Mouse (Mus musculus): ENCODE results near the gene Prkar2b. TPM values are rescaled to one million over a fixed set of nuclear protein-coding genes. Genes with fewer than 3 reads are reported as not detected.

Gene Prkar2b
- total RNA-seq, 2 experiments from 2014 or later = 43.9 to 46.2 TPM

DNA sequence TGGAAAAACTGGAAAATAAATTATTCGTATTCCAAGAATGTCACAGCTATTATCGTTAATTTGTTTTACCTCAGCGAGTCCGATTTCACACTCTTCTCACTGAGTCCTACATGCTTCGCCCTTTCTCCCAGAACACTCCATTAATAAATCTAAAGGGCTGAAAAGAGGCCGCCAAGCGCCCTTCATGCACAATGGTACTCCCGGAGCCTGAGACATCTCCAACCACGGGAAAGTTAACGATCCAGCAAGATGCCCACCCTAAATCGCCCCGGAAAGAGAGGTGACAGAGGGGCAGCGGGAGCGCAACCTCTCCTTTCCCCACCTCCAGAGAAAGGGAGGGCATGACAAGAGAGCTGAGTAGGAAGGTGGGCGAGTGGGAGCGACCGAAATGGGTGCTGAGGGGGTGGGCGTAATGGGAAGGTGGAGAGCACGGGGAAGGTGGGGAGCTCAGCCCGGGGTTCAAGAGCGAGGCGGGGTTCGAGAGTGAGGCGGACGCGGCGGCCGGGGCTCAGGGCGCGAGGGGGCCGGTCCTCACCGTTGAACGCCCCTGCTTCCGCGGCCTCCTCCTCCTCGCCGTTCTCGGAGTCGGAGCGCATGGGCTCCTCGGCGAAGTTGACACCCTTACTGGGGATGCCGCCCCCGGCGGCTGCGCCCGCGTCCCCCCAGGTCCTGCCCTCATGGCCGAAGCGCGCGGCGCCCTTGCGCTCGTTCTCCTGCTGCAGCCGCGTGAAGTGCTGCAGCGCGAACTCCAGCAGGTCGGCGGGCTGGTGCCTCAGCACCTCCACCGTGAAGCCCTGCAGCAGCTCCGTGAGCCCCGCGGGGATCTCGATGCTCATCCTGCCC lies 628 bp downstream of the Prkar2b start:
- DNase-seq (ENCODE audit: low spot score in 2 of 2) = peak in 1 of 2 experiments; percentile 36

DNA sequence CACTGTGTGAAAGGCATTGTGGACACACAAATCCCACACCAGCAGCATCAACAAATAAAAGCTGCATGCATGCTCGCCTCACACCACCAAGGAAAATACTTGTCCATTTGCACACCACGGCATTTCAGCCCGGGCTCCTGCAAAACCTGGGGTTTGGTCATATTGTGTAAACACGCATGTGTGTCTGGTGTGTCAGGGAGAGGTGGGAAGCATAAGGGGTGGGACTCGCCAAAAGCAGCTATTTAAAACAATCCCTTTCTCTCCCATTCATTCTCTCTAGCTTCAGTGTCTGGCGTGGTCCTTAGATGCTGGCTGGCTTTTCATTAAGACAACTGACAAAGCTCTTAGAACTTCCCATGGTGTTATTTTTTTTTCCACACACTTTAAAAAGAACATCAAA lies 1.4 kb downstream of the Prkar2b start:
- peak; percentile 13 to 14 for DNase-seq (ENCODE audit: low spot score in 2 of 2)

GRCm38 (mm10) chr12:32059135-32059534 lies 2.0 kb downstream of the Prkar2b start:
- no peak for DNase-seq (ENCODE audit: low spot score in 2 of 2)

- DNase-seq (ENCODE audit: low spot score in 2 of 2) = no peak
These were observed 3.5 kb downstream of the Prkar2b start for GRCm38 (mm10) chr12:32057461-32058199.

GRCm38 (mm10) chr12:32055797-32056196 lies 5.3 kb downstream of the Prkar2b start:
- no peak for DNase-seq (ENCODE audit: low spot score in 2 of 2)

- DNase-seq (ENCODE audit: low spot score in 2 of 2) = no peak
These were observed 6.5 kb downstream of the Prkar2b start for GRCm38 (mm10) chr12:32054476-32055166.

DNA sequence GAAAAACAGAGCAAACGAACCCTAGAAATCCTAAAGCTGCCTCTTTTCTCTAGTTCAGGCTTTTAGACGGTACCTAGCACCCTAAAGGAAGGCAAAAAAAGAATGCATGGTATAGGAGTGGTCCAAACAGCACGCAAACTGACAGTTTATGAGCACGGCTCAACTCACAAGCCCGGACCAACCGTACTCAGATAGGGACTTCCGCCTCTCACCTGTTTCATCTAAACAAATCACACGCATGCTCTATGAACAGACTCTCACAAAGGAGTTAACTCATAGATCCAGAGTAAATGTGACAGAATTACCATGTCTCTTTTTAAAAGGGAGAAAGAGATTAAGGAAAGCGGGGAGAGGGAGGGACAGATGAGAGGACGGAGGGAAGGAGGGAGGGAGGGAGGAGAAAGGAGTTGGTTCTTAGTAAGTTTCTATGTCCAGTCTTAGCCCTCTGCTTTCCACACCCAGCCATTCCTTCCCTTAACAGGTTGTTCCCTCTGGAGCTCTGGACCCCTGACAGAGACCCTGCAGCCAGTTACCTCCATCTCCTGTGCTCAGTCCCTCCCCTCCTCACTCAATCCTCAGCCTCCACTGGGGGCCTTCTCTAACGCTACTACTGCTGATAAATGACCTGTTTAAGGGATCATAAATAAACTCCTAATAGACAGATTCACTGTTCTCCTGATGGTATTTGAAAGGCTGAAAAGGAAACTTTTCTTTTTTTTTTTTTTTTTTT lies 7.3 kb downstream of the Prkar2b start:
- DNase-seq (ENCODE audit: low spot score in 2 of 2) = no peak

DNA sequence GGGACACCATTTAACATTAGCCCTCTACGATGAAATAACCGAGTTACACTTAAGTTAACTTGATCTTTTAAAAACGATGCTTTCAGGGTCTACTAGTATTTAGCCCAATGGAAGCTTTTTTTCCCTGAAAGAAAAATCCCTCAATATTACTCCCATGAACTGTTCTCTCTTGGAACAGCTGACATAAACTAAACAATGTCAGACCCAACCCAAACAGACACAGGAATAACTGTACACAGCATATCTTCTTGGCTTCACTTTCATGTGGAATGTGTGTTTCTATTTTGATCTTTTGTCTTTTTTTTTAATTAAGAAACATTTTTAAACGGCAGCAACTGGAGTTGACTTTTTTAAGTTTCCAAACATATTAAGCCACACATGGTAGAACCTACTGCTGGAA lies 8.2 kb downstream of the Prkar2b start:
- DNase-seq (ENCODE audit: low spot score in 2 of 2) = no peak

DNA sequence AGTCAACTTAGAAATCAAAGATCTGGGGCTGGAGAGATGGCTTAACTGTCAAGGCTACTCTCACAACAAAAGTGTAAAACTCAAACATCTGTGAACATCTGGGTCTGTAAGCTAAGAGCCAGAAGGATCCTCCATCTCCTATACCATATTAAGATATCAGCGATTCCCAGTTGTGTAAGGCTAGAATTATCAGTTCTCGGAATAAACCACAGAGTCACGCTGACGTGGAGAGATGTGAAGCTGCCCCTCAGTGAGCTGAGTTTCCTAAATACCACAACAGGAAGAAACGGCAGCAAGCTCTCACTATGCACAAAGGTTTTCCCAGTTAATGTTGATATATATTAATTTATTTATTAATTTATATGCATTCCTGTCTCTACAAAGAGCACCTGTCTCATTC lies 10.9 kb downstream of the Prkar2b start:
- no peak for DNase-seq (ENCODE audit: low spot score in 2 of 2)

DNA sequence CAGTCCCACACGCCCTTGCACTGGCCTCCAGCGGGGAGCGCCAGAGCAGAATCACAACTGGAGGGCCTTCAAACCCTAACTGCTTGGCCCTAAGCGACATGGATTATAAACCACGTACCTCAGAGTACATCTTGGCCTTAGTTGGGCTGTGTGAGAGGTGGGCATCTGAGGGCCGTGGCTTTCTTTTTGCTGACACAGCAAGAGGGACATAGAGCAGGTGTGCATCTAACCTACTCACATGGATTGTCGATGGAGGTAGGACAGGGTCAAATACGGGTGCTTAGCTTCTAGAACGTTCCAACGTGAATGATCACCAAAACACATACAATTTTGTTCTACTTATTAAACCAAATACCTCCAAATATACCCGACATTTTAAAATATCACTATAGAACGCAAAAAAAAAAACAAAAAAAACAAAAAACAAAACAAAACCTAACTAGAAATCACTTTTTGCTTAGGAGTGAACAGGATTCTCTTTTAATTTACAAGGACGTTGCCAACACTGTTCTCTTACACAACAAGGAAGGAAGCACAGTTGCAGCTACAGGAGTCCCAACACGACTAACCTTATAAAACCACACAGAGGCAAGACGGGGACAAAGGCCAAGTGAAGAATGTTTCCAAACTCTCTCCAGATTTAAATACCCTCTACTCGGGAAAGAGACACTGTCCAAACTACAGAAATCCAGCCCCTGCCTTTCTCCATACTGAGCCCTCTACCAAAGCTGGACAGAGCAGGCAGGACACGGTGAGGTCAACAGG lies 15.3 kb downstream of the Prkar2b start:
- no peak for DNase-seq (ENCODE audit: low spot score in 2 of 2)

DNA sequence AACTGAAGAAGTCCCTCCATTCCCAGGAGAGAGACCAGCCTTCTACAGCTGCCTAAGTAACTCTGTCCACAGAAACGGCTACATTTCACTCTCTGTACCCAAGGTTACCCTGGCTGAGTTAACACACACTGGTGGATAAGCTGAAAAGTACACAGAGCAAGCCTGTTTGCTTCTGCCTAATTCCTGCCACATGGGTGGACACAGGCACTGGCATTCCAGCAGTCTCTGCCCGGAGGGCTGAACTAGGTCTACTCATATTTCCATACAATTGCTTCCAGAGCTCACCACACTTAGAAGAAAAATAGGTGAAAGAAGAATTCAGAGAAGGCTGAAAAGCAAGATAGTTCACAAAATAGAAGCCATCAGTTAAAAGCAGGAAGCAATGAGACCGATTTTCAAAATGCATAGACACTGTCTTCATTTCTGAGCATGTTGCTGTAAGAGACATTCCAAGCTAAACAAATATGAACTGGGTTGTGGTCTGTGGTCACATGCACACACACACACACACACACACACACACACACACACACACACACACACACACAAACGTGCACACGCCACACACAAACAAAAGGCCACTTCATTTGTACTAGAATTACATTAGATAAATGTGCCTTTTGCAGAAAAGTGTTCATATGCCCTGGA lies 16.5 kb downstream of the Prkar2b start:
- DNase-seq (ENCODE audit: low spot score in 2 of 2) = no peak

- no peak for DNase-seq (ENCODE audit: low spot score in 2 of 2)
These were observed 27.6 kb downstream of the Prkar2b start for GRCm38 (mm10) chr12:32033536-32033935.

GRCm38 (mm10) chr12:32032917-32033316 lies 28.2 kb downstream of the Prkar2b start:
- no peak for DNase-seq (ENCODE audit: low spot score in 2 of 2)

DNA sequence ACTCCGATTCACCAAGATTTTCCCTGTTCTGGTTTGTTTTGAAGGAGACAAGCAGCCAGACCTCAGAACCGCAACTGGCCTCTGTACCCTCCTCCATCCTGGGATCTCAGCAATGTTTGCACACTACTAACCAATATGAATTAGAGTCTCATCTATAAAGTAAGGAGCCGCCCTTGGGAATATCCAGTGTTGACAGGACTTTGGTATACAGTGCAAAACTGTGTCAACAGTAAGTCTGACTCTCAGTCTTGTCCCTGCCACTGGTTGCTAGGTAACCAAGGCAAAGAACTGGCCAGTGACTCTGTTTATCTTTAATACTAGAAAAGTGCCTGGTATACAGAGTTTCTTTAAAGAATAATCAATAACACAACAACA lies 42.7 kb downstream of the Prkar2b start:
- DNase-seq (ENCODE audit: low spot score in 2 of 2) = no peak

DNA sequence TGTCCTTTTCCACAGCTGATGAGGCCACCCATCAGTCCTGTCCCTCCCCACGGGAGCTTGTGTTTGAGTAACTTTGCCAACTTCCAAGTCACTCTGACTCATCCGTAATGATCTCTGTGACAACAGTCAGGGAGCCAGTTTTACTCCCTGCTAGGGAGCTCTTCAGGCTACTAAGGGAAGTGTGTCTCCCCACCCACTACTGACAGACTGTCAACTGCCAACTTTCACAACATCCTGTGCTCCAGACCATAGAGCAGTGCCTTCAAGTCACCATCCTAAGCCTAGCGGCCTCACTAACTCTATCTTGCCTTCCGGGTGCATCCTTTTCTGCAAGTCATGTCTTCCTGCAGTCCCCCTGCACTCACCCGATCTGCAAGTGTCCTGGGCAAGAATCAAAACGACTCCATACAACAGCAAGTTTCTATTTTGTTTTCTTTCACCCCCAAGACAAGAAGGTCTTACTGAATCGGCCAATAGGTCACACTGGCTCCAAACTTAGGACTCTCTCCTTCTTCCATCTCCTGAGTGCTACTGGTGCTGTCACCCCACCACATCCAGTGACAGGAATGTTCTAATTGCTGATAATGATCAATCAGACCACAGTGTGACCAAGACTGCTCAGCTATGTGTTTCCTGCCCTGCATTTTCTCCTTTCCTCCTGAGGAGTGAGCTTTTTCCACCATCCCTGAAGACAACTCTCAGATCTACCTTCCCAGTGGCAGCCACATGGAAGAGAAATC lies 43.3 kb downstream of the Prkar2b start:
- DNase-seq (ENCODE audit: low spot score in 2 of 2) = no peak

- no peak for DNase-seq (ENCODE audit: low spot score in 2 of 2)
These were observed 44.6 kb downstream of the Prkar2b start for GRCm38 (mm10) chr12:32016472-32016871.

- no peak for DNase-seq (ENCODE audit: low spot score in 2 of 2)
These were observed 45.8 kb downstream of the Prkar2b start for GRCm38 (mm10) chr12:32015268-32015769.

DNA sequence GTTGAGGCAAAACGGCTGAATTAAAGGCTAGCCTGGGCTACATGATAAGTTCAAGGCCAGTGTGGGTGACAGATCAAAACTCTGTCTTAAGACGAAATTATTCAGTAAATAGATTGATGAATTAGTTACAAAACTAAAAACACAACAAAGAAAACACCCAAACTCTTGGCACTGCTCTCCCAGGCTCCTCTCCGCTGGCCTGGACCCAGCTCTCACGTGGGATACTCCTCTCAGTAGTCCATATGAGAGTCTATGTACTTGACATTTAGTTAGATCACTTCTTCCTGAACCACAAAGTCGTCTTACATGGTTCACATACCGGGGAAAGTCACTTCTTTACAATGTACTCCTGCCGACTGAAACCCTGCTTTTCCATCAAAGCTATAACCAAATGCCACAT lies 46.3 kb downstream of the Prkar2b start:
- no peak for DNase-seq (ENCODE audit: low spot score in 2 of 2)

GRCm38 (mm10) chr12:32012169-32012568 lies 48.9 kb downstream of the Prkar2b start:
- no peak for DNase-seq (ENCODE audit: low spot score in 2 of 2)

Data from layer of hippocampus, postnatal 14 days (tissue).